Comparison of ENCODE assay signal across 18 mouse cellular contexts in the genomic region with DNA sequence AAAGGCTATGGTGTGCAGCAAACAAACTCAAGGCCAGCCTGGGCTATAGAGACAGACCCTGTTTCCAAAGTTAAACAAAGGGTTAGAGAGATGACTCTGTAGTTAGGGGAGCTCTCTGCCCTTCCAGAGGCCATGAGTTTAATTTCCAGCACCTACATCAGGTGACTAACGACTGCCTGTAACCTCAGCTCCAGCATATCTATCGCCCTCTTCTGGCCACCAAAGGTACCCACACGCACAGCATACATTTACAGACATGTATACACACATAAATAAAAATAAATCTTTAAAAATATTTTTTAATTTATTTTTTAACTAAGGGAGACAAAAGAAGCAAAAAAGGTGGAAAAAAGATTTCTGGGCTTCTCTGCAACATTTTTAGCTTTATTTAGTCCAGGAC. TPM values are rescaled to one million over a fixed set of nuclear protein-coding genes. Genes with fewer than 3 reads are reported as not detected.
A peak's percentile ranks its signal among the peaks of the same experiment; 100 is the strongest.
DNase-seq lines count a peak whose midpoint lies in the region; ATAC-seq and TF ChIP-seq lines count a peak whose summit lies in the region.
"Had no signal": no experiment of that assay in that cellular context is flagged by ENCODE, and none has a peak within 500 bp of the region (broad histone marks: within the 10 kb centered on the region; RNA-seq: fewer than 3 reads in every experiment).

No protein-coding gene starts in this region.

- TF ChIP-seq POLR2A in heart, adult 2 months (IDR thresholded peaks at IDR 0.05; ENCODE audit: insufficient read depth, low read depth, low read length): no peak
- TF ChIP-seq POLR2A in liver, adult 2 months (IDR thresholded peaks at IDR 0.05; ENCODE audit: extremely low read depth, insufficient read depth, low read length): no peak
- TF ChIP-seq POLR2A in ES-Bruce4 (IDR thresholded peaks at IDR 0.05; ENCODE audit: insufficient read depth, low read length): no peak

- H3K27ac ChIP-seq in heart, adult 2 months: no peak overlapping the region
- no peak overlapping the region for H3K27ac ChIP-seq in liver, adult 2 months (replicated peaks; ENCODE audit: insufficient read depth, low read depth, low read length)
- H3K27ac ChIP-seq in liver, embryonic 11.5 days (ENCODE audit: low read depth, low read length): no peak overlapping the region
- no peak overlapping the region for H3K27ac ChIP-seq in ES-Bruce4 (ENCODE audit: insufficient read depth, low read length)
- H3K27ac ChIP-seq: forebrain, embryonic 12.5 days; limb, embryonic 12.5 days; midbrain, embryonic 15.5 days had no signal

- no peaks in the 10 kb centered on the region for H3K36me3 ChIP-seq in heart, adult 2 months (ENCODE audit: control insufficient read depth, insufficient read depth, low read length)
- H3K36me3 ChIP-seq in liver, adult 2 months (ENCODE audit: control insufficient read depth, insufficient read depth, low read length): no peaks in the 10 kb centered on the region
- no peaks in the 10 kb centered on the region for H3K36me3 ChIP-seq in liver, embryonic 11.5 days (ENCODE audit: control insufficient read depth, insufficient read depth, low read length)
- no peaks in the 10 kb centered on the region for H3K36me3 ChIP-seq in ES-Bruce4 (ENCODE audit: control insufficient read depth, insufficient read depth, low read length, poor library complexity, severe bottlenecking)
- H3K36me3 ChIP-seq: forebrain, embryonic 12.5 days; limb, embryonic 12.5 days; midbrain, embryonic 15.5 days had no signal

- no peaks in the 10 kb centered on the region for H3K79me2 ChIP-seq in heart, adult 2 months (replicated peaks; ENCODE audit: control insufficient read depth, insufficient read depth, low read length)
- no peaks in the 10 kb centered on the region for H3K79me2 ChIP-seq in liver, adult 2 months (ENCODE audit: control insufficient read depth, insufficient read depth, low read length)

- no peak for DNase-seq in heart, adult 2 months
- no peak for DNase-seq in heart, adult 11 months
- no peak for DNase-seq in liver, adult 2 months (ENCODE audit: extremely low read depth, low read depth, low spot score)
- DNase-seq in liver, embryonic 11.5 days (ENCODE audit: low spot score): no peak
- DNase-seq in ZHBTc4 (ENCODE audit: low read depth, low spot score): peak; percentile 82
- DNase-seq in spleen, postnatal 14 days (ENCODE audit: low spot score in 2 of 2): no peak
- DNase-seq: adrenal gland, postnatal 14 days; cerebellum, adult 9-10 months; kidney, adult 8-10 months; lung, adult 2 months; retina, postnatal 1 day; thymus, adult 2 months had no signal

- H3K27me3 ChIP-seq in heart, adult 2 months (ENCODE audit: control insufficient read depth, insufficient read depth, low read length): no peaks in the 10 kb centered on the region
- no peaks in the 10 kb centered on the region for H3K27me3 ChIP-seq in liver, adult 2 months (ENCODE audit: control insufficient read depth, insufficient read depth, low read length)
- no peaks in the 10 kb centered on the region for H3K27me3 ChIP-seq in liver, embryonic 11.5 days (replicated peaks; ENCODE audit: control insufficient read depth, insufficient read depth, low read length)
- no peaks in the 10 kb centered on the region for H3K27me3 ChIP-seq in ES-Bruce4 (ENCODE audit: control insufficient read depth, insufficient read depth, low read length, poor library complexity, severe bottlenecking)
- H3K27me3 ChIP-seq: limb, embryonic 12.5 days; midbrain, embryonic 15.5 days had no signal

- no peak for TF ChIP-seq EP300 in heart, adult 2 months (IDR thresholded peaks at IDR 0.05; ENCODE audit: insufficient read depth, low read depth, low read length)
- TF ChIP-seq EP300 in ES-Bruce4 (IDR thresholded peaks at IDR 0.05; ENCODE audit: insufficient read depth, low read depth, low read length): no peak

- intact Hi-C loops in heart, adult 2 months (cut with DNase I): no loop called here

- no peaks in the 10 kb centered on the region for H3K4me1 ChIP-seq in heart, adult 2 months (ENCODE audit: control insufficient read depth, insufficient read depth, low read length)
- H3K4me1 ChIP-seq in liver, adult 2 months (ENCODE audit: control insufficient read depth, insufficient read depth, low read length): no peaks in the 10 kb centered on the region
- no peaks in the 10 kb centered on the region for H3K4me1 ChIP-seq in liver, embryonic 11.5 days (replicated peaks; ENCODE audit: control insufficient read depth, insufficient read depth, low read length)
- peaks cover 7% of the 10 kb centered on the region for H3K4me1 ChIP-seq in ES-Bruce4 (ENCODE audit: control insufficient read depth, insufficient read depth, low read length)
- H3K4me1 ChIP-seq: limb, embryonic 12.5 days; midbrain, embryonic 15.5 days had no signal

- H3K9me3 ChIP-seq in liver, embryonic 11.5 days (ENCODE audit: control insufficient read depth, low read length): no peaks in the 10 kb centered on the region
- H3K9me3 ChIP-seq in ES-Bruce4 (replicated peaks; ENCODE audit: control insufficient read depth, insufficient read depth, low read length, poor library complexity, severe bottlenecking): no peaks in the 10 kb centered on the region
- H3K9me3 ChIP-seq: forebrain, embryonic 12.5 days; limb, embryonic 12.5 days; midbrain, embryonic 15.5 days had no signal

- H3K4me2 ChIP-seq in liver, embryonic 11.5 days: no peak overlapping the region
- H3K4me2 ChIP-seq: forebrain, embryonic 12.5 days; limb, embryonic 12.5 days; midbrain, embryonic 15.5 days had no signal

- TF ChIP-seq CTCF in heart, adult 2 months (IDR thresholded peaks at IDR 0.05): 0 out of 2 replicates have a peak, but pooled peaks have one; percentile 23
- TF ChIP-seq CTCF in liver, adult 2 months (IDR thresholded peaks at IDR 0.05; ENCODE audit: low read depth, low read length): peak; percentile 10; the same call in 1 of the 2 replicates
- TF ChIP-seq CTCF in ES-Bruce4 (IDR thresholded peaks at IDR 0.05; ENCODE audit: low read depth, low read length): peak; percentile 37

- 93% methylated on average over 3 of the region's 3 CpGs for WGBS in heart, adult 2 months
- WGBS in liver, adult 2 months: 94% methylated on average over 3 of the region's 3 CpGs
- 85% methylated on average over 3 of the region's 3 CpGs for WGBS in liver, embryonic 11.5 days

- H3K4me3 ChIP-seq in heart, adult 2 months: no peak overlapping the region
- no peak overlapping the region for H3K4me3 ChIP-seq in liver, adult 2 months (ENCODE audit: insufficient read depth, low read depth, low read length)
- no peak overlapping the region for H3K4me3 ChIP-seq in liver, embryonic 11.5 days (ENCODE audit: low read depth, low read length)
- H3K4me3 ChIP-seq in ES-Bruce4 (ENCODE audit: low read depth, low read length): no peak overlapping the region
- H3K4me3 ChIP-seq: forebrain, embryonic 12.5 days; limb, embryonic 12.5 days; midbrain, embryonic 15.5 days had no signal

- no peak for ATAC-seq in liver, embryonic 11.5 days (replicated peaks; ENCODE audit: low FRiP score)
- no peak for ATAC-seq in megakaryocyte-erythroid progenitor cell, adult 5-6 weeks (replicated peaks; ENCODE audit: low FRiP score, low TSS enrichment, poor library complexity, severe bottlenecking)
- ATAC-seq: inflammation-experienced regulatory T-cells, adult 6 months; midbrain, embryonic 15.5 days had no signal

- no peak overlapping the region for H3K9ac ChIP-seq in heart, adult 2 months (ENCODE audit: low read depth, low read length)
- H3K9ac ChIP-seq in liver, adult 2 months (ENCODE audit: low read depth, low read length): no peak overlapping the region
- H3K9ac ChIP-seq in liver, embryonic 11.5 days (ENCODE audit: low read depth, low read length): no peak overlapping the region
- H3K9ac ChIP-seq in ES-Bruce4 (ENCODE audit: low read depth, poor library complexity, severe bottlenecking): no peak overlapping the region
- H3K9ac ChIP-seq: forebrain, embryonic 12.5 days; limb, embryonic 12.5 days; midbrain, embryonic 15.5 days had no signal

RNA-seq across cellular contexts. Expression of a gene that starts 59.7 kb away (rescaled TPM):
- 10 to 100 TPM; 57.2 to 61.4 TPM for total RNA-seq in heart, adult 2 months (2021)
- polyA plus RNA-seq in heart, adult 2 months (2012; rRNA removed): 19.5 and 34.4 TPM in 2 replicates
- total RNA-seq in liver, adult 2 months (2014; rRNA removed): 39.9 and 55.1 TPM in 2 replicates
- polyA plus RNA-seq in liver, adult 2 months (2012; rRNA removed): 7.5 and 8.1 TPM in 2 replicates
- 345 and 370 TPM in 2 replicates for polyA plus RNA-seq in liver, embryonic 11.5 days (2014; fragmentation: Nextera tagmentation; extraction: Ambion mirVana)
- polyA plus RNA-seq in ES-Bruce4 (2011; ENCODE audit: insufficient read depth, insufficient read length, low read depth, missing spikeins): 378 and 420 TPM in 2 replicates
- 201 and 227 TPM in 2 replicates for total RNA-seq in megakaryocyte-erythroid progenitor cell, adult 5-6 weeks (2014; fragmentation: Nextera tagmentation)
- total RNA-seq in megakaryocyte-erythroid progenitor cell, adult 5-6 weeks (2017): 163 and 238 TPM in 2 replicates
